Mouse (Mus musculus): Measurements from ENCODE around the gene Slc51a.

Gene Slc51a

DNA sequence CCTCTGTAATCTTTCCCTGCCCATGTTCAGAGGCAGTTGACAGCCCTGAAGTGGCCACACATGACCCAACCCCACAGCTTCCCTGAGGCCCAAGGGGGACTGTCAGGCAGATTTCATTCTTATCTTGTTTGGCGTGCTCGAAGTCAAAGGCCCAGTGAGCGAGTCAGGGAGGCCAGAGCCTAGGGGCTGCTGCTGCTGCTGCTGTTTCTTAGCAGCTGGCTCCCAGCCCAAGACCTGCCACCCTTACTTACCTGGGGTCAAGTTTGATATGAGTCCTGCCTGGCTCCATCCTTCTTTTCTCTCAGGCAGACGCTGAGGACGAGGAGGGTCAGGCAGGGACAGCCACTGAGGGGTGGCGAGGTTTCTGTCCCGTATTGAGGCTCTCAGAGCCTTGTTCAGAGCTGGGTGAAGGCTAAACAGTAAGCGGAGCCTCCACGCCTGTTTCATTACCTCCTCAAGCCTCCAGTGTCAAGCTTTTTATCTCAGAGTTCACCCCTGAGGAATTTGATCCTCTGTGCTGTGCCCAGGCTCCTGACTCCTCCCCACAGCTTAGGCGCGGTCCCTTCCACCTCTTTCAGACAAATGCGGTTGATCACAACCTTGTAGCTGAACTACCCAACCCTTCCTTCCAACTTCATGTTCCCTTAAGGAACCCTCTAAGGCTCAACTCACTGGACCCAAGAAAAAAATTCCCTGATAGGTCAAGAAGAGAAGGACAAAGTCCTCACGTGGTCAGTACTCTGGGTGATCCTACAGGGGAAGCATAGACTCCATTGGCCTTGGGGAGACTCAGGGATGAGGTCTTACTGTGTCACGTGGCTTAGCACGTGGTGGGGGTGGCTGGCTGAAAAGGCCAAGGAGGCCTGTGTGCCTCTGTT lies at the start of gene Slc51a:
TSS of gene Slc51a (minus strand) at position 646 of the 878 bp plus-strand sequence.
- DNase-seq: no peak

DNA sequence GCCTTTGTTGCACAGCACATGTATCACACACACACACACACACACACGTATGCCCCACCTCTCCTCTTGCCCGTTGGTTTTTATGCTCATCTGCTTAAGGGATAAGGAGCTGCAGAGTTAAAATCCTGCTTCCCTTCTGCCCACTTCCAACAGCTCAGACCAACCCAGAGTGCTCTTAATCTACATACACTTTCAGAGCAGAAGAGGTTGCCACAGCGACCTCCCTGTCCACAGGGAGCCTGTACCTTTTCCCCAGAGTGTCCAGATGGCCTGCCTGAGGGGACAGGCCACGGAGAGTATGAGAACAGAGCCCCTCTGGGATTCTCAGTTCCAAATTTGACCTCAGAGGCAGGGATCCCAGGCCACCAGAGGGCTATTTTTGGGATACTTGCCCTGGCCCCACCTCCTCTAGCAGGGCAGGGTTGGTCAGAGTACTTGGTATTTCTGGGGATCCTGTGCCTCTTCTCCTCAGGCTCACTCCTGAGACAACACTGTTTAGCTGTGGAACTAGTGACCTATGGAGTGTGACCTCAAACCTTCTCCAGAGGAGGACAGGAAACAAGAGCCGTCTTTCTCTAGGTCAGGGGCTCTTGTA lies 47.6 kb upstream of the Slc51a start:
- DNase-seq: no peak

DNA sequence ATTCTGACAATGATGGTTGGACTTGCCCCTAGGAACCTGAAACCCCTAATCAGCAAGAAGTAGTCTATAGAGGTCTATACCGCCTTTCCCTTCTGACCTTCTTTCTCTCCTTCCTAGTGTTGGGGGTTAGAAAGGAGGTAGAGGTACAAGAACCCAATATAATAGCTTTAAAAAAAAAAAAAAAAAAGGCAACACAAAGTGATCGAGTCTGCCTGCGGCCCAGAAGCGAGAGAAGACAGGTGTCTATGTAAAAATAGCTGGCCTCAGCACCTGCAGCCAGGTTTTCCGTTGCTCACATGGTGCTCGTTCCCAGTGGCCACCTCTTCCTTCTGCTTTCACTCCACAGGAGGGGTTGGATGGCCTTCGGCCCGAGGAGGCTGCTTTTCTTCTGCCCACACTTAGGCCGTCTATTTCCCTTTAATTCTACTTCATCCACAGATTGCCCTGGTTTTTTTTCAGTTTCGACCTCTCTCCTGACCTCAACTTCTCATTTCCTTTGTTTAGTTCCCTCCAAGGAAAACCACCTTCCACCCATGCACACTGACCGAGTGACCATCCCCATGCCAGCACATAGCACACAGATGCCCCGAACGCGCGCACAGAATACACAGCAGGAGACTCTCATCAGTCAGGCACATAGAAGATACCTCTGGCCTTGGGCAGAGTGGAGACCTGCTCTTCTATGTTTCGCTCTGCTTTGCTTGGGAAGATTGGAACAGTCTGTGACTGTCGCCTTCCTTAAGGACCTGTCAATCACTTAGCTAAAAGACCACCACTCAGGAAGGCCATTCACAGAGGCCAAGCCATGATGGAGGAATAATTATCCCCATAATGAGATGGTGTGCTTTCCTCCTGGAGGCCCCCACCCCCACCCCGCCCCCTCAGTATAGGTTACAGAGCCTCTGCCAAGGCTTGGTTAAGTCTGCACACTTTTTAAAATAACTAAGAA lies 45.5 kb upstream of the Slc51a start:
- DNase-seq: no peak

DNA sequence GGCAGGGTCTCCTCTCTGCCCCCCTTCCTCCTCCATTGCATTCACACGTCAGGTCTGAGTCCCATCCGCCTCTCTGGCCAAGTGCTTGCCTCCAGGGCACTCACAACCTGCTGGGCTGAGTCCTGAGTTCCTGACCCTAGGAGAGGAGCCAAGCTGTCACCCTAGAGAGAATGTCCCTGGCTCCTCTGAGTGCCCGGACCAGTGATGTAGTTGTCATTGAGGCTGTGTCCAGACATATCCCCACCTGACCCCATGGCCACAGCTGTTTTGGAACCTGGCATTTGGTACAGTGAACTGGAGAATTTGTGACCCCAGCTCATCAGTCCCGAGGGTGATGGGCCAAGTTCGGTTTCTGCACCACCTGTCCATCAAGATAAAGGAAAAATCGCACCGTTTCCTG lies 39.2 kb upstream of the Slc51a start:
- no peak for DNase-seq

DNA sequence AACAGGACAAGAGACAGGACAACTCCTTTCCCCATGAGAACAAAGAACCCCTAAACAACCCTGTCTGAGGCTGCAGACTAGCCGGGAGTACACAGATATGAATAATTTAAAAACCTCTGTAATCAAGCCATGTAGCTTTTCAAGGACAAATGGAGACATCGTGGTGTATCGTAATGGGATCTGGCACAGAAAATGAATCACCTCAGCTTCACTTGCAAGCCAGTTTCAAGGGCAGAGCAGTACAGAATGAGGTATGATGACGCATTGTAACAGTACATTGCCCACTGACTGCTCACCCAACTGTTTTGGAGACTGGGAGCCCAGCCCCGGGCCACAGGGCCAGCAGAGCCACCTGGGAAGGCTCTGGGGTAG lies 36.6 kb upstream of the Slc51a start:
- DNase-seq: no peak

DNA sequence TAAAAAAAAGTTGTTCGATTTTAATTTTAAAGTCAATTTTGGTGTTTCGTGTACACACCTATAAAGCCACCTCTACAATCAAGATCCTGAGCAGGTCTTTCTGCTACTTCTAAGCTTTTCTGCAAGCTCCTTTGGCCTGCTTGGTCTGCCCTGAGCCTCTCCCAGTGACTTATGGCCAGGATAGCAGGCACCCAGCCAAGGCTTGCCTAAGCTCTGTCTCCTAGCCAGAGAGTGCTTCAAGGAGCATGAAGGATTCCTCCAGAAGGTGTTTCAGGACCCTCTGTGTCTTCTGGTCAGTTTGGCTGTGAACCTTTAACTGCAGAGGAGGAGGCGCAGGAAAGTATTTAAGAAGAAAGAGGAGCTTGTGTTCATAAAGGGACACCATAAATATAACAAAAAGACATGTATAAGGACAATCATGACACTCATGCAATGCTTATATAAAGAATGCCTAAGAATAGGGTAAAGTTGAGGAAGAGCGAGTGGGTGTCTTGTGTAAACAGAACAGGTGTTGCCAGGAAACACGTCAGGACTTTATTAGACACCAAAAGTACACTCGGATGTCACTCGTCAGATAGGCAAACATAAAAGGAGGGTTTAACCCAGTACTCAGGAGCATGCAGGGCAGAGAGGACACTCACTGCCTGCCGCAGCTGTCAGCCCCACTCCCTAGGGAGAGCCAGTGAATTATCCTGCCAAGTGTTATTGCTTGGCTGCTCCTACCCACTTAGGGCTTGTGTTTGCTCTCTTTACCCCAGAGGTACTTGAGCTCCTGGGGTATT lies 36.0 kb upstream of the Slc51a start:
- DNase-seq: peak; percentile 51 to 62

DNA sequence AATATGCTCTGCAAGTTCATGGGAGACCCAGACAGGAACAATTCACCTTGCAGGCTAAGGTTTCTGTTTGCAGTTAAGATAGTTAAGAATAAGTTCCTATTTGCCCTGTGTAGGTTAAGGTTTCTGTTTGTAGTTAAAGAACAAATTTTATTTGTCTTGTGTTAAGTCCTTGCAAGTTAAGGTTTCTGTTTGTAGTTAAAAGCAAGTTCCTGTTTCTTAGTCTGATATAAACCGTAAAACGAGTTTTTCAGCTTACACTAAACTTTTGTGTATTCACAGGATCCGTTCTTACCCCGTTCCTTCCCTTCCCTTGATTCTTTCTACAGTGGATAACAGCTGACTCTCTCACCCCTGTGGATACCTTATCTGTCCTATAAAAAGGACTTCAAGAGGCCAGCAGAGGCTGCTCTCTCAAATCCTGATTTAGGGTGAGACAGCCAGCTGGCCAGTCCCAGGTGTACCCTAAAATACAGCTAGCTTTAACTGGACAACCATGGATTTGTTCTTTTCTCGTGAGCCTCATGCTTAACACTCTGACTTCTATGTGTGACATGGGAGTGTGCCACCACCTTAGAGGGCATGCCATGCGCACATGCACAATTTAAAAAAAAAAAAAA lies 35.0 kb upstream of the Slc51a start:
- DNase-seq: no peak

DNA sequence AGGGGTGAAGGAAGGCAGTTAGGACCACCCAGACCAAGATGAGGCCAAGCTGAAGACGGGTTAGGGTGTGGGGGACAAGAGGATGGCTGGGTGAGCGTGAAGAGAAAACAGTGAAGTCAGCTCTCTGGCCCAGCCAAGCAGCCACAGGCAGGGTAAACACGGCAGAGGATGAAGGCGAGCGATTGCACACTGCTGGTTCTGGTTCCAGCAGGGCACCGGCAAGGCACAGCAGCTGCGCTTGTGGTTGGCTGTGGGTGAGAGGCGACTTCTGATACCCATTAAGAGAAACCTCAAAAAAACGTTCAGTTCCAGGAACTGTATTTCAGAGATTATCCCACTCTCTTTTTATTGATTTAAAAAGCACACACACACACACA lies 32.7 kb upstream of the Slc51a start:
- DNase-seq: no peak

DNA sequence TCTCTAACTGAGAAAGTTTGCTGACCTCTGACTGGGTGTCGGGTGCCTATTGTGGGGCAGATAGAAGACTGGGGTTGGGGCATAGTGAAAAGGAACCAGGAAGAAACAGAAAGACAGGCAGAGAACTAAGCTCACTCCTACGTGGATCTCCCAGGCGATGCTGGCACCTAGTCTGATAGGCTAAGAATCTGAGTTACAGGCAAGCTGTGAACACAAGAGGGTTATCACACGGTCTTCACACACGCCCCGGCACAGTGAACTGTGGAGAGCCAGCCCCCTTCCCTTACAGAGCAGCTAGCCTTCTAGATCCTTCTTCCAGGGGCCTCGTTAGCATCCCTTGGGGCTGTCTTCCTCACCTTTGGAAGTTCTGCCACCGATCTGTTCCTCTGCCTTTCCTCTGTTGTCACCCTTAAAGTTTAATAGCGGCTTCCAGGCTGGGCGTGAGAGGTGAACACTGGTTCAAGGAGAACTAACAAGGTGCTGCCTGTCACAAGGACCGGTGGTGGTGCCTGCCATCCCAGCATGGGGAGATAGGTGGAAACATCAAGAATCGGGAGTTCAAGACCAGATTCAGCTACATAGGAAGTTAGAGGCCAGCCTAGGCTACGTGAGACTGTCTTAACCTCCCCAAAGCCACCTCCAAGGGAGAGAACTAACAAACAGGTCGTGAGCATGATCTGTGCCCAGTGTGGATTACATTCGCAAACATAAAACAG lies 32.1 kb upstream of the Slc51a start:
- no peak for DNase-seq

DNA sequence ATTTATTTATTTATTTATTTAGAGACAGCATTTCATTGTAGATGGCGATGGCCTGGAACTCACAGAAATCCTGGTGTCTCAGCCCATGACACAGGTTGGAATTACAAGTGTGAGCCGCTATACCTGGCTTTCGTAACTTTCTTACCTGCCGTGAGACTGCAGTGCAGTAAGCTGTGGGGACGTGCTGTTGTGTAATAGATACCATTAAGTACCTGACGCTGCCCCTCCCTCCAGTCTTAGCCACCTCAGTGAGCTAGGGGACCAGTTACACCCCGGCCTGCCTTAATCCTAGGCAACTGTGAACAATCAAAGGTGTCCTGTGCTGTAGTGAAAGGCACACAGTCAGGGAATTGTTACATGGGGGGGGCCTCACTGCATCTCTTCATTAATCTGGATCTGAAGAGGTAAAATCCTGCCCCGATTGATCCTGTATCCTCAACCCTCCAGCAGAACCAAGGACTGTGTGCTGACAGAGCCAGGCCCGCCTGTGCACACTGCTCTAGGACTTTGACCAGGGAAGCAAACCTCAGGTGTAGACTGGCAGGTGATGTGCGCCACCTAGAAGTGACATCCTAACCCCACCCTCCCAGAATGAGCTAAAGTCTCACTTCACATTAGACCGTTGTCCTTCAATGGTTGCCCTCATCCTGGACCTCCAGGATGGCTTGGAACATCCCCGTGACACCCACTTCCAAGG lies 30.3 kb upstream of the Slc51a start:
- no peak for DNase-seq

DNA sequence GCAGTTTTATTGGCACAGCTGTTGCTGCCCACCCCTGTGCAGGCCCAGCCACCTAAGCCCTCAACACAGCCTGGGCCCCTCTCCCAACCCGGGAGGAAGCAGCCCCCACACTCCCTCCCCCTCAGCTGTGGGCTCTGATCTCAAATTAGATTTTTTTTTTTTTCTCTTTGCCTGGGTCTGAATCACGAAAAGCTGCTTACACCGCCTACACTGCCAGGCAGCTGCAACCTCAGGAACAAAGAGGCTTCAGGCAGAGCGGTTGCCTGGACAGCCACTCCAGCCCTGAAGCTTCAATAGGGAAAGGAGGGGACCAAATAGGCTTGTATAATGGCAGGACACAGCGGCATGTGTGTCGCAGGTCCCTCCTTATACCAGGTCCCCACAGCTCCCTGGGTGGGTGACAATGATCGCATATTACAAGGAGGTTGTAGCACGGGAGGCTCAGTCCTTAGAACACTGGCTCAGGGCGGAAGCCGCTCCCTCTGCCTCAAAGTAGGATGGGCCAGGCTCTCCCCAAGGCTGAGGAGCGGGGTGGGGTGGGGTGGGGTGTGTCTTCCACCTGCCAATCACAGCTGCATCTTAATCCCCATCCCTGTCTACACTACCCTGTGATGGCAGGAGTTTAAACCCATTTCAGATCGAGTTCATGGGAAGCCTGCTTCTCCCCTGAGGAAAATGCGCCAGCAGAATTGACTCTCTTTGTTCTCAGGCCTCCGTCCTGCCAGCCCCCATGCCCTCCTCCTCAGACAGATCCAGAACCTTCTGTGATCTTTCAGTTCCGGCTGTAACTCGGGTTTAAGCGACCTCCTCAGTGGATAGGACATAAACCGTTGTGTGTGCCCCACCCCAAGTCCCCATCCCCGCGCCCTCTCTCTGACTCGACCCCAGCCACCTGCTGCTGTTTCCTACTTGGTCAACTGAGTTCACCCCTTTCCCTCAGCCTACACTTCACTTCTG lies 28.6 kb upstream of the Slc51a start:
- no peak for DNase-seq

DNA sequence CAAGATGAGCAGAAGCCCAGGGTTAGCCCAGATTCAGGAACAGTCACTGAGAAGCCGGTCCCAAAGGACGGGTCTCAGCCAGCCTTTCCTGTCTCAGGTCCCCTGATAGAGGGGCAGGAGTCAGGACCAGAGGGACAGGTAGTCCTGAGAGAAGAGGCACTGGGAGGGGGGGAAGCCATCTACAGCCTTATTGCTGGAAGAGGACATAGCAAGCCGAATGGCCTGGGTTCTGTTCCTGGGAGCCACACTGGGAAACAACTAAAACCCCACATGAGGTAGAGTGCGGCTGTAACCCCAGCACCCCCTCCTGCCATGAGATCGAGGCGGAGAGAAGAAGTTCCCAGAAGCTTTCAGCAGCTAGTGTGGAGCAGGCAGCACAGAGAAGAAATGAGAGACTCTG lies 26.3 kb upstream of the Slc51a start:
- DNase-seq: no peak

DNA sequence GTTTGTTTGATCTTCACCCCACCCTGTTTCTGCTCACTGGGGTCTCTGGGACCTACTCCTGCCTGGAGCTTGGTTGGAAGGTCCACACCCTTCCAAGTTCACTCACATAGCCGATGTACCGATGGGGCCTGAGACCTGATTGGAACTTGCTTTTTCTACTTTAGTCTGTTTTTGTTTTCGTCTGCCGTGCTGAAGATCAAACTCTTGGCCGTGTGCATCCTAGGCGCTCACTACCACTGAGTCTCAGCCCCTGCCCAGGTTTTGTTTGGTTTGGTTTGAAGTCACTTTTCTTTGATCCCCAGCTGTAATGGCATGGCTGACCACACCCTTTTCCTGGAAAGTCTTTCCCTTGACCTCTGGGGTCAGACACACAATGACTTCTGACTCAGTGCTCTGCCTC lies 25.7 kb upstream of the Slc51a start:
- DNase-seq: no peak

DNA sequence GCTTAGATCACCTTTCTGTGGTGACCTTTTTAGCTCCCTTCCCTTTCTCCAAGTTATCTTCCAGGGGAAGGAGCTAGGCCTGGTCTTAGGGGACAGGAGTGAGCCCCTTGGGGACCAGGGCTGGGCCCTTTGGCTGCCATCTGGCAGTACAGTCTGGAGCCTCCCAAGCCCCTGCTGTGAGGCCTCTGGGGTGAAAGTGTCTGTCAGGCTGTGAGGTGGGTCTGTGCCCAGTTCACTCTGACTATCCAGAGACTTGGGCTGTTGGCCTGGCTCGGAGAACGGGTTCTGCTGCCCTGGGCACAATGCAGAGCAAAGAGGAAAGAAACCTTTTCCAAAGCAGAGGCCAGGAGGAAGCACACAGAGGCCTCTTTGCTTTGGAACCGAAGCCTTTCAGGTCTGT lies 25.2 kb upstream of the Slc51a start:
- no peak for DNase-seq

DNA sequence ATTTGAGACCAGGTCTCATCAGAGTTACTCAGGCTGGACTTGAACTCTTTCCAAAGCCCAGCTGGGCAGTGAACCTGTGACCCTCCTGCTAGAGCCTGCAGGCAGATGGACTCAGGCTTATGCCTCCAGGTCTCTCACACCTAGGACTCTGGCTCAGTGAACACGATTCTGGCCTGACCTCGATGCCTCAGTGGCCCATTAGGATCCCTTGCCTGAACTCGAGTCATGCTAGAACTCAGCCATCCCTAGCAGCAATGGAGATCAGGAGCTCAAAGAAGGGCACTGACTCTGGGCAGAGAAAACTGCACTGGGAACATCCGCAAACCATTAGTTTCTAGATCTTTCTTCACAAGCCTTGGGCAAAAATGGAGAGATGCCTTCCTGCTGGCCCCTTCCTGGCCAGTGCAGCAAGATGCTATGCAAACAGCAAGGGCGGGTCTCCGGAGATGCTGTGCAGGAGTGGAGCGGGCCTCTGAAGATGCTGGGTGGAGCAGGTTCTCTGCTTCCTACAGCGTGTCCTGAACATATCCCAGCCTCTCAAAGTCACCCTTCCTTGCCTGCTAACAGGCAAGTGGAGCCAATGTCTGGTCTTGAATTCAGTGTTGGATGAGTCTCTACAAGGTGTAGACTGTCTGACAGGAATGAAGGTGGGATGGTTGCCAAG lies 24.3 kb upstream of the Slc51a start:
- DNase-seq: no peak

DNA sequence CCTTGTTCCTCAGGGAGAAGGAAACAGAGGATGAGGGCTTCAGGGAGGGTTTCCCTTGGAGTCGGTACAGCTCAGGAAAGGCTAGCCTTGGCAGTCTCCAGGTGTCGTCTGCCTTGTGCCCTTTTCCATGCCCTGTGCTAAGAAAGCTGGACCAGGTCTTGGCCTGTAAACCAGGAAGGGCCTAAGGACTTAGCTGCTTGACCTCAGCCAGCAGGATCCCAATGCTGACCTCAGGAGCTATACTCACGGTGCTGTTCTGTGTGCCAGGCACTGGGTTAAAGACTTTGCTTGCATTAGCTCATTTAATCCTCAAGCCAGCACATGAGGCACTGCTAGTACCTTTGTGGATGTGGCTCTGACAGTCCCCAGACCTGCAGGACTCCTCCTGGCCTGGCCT lies 23.7 kb upstream of the Slc51a start:
- no peak for DNase-seq

DNA sequence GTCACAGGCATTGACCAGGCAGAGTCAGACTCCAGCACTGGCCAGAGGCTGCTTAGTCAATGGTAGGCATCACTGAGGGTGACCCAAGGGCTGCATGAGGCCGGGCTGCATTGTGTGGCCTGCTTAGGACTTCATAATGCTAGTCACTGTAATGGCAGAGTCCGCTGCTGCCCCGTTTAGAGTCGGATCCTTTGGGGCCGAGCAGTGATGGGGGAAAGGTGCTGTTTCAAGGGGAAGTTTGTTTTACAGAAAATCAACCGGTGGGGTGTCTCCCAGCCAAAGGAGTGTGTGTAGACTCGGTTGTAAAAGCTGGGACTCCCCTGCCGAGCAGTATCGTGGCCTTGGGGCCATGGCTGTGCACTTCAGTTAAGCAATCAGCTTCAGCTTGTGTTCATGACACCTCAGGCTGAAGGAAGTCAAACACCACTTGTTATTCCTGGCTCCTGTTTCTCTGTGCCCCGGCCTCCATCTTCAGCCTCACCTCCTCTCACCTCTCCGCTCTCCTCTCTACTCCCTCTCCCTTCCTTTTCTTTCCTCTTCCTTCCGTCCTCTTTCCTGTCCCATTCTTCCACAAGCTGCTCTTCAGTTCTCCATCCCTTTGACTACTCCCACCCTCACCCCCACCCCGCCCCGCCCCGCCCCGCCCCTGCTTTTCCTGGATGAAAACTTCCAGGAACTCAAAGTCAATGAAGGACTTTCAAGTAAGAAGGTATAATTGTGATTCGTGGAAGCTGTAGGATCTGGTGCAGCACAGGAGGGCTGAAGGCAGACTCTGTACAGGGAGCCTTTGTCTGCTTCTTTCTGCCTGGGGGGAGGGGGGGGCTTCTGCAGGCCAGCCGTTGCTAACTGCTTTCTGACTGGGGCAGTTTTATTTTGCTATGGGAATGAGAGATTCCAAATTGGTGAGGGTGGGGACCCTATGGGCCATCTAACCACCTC lies 23.0 kb upstream of the Slc51a start:
- DNase-seq: no peak

Data from cerebellum, postnatal 36 days (tissue).